Mouse (Mus musculus) liver, adult 2 months (tissue): Measurements from ENCODE around the gene H2al1d.

ENCODE experiments used
- CTCF ChIP-seq: fragments of 200-500 bp; IDR thresholded peaks from 2 replicates; pipeline ENCODE4 v1.5.1; 2011; ENCODE audit warnings: low read depth, low read length, control low read depth
- POLR2A ChIP-seq: fragments of 200-500 bp; IDR thresholded peaks from 2 replicates; pipeline ENCODE4 v1.6.1; 2011; ENCODE audit warnings: low read length, control low read depth; ENCODE audit not compliant: insufficient read depth; ENCODE audit errors: extremely low read depth

- TF ChIP-seq CTCF (no peak), POLR2A (no peak)
Observed at GRCm38 (mm10) chrX:11273190-11273589, 35.4 kb upstream of the H2al1d start.
